Mouse (Mus musculus): Measurements from ENCODE around the gene Vwa3b.
"Not testable (repeated sequence)": the region's sequence is repeated elsewhere in the genome, so short reads cannot be mapped to it uniquely, and the experiment has no call there.

The Vwa3b gene

DNA sequence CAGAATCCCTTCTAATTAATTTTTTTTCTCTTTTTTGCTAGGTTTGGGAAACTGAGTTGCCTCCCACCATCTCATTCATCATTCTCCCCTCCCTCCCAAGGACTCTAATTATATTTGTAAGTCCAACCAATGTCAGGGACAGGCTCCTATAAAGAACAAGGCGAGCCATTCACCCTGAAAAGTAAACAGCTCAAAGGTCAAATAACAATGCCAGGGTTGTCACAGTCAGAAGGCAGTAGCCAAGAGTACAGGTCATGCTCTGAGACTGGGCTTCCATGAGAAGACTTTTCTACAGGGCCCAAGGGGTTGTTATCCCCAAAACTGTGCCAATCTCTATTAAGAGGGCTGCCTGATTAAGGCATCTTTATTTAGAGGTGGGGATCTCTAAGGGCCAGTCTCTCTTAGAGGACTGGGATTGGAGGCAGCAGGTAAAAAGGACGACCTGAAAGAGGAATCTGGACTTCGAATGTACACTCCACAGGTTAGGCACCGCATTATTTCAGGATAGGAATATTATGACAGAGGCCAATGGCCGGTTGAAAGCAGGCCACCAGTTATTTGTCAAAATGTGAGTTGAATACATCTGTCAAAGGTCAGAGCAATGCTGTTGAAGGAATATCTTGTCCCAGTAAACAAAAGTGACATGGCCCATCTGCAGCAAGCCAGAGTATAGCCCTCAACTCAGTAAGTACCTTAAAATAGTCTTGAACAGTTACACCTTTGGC is at the start of gene Vwa3b:
Vwa3b (plus strand) TSS at position 635 of the 725 bp plus-strand sequence.
- DNase-seq = no peak

DNA sequence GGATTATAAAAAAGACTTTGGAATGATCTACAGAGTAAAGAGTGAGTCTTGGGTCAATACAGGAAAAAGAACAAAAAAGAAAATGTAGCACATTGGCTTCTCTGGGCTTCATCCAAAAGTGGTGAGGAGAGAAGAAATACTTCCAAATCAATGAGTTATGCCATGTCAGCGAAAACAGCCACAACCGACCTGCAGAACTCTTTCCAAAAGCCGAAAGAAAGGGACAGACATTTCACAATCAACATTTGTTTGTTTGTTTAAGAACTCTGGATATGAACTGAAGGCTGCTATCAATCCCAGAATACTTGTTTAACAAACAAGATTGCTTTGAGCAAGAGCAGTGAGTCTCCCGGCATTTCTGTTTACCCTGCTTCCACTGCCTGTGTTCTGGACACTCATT is 49.6 kb upstream of the Vwa3b start:
- no peak for DNase-seq

DNA sequence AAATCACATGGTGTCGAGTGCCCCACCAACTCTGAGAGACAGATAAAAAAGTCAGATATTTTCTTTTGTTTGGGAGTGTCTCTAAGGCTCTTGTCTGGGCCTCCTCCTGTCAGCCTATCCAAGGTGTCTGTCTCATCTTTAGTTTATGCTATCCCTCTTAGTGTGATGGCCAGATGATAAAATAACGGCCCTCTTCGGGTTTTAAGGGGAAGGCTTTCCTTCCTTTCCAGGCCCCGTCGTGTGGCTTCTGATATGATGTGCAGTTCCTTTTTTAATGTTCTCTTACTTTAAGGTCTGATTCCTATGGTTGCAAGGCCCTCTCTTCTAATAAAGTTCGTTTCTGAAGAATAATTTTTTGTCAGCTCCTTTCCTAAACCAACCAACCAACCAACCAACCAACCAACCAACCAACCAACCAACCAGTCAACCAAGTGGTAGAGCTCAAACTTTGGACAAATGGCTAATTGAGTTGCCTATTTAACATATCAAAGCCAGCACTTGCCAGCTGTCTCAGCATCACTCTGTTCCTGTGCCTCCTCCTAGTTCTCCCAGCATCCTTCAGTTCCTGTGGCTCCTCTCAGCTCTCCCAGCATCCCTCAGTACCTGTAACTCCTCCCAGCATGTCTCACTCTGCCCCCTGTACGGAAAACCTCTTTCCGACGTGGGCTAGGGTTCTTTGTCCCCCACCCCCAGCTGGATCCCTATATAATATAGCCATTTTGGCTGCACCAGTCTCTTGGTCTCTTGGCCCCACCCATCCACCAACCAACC is 44.0 kb upstream of the Vwa3b start:
- no peak for DNase-seq

DNA sequence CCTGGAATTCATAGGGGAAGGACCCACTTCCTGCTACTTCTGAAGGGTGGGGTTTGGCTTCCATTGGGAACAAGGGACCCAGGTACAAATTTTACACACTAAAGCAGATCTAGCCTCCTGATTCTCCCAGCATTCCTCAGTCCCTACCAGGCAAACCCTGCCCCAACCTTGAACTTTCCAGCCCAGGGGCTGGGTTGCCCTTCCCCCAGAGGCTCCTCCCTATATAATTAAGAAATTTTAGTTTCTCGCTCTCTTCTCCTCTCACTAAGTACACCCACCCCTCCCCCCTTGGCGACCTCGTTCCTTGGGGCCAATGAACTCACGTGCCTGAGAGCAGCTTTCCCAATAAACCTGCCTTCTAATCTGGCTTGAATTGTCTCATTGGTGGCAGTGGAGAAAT is 42.6 kb upstream of the Vwa3b start:
- DNase-seq = no peak

DNA sequence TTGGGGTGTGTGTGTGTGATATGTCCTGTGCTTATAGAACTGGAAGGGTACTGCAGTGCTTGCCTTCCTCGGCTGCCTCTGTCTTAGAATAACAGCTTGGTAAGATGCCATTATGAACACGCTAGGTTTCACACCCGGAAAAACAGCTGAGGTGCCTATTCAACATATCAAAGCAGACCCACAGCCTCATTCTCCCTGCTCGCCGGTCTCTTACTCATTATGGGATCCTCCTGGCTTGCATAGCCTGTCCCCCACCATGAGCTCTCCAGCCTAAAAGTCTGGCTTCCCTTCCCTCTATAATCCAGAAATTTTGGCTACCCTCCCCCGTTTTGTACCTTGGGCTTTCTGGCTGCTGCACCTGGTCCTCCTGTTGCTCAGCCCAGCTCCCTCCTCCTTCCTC is 42.0 kb upstream of the Vwa3b start:
- DNase-seq = no peak

DNA sequence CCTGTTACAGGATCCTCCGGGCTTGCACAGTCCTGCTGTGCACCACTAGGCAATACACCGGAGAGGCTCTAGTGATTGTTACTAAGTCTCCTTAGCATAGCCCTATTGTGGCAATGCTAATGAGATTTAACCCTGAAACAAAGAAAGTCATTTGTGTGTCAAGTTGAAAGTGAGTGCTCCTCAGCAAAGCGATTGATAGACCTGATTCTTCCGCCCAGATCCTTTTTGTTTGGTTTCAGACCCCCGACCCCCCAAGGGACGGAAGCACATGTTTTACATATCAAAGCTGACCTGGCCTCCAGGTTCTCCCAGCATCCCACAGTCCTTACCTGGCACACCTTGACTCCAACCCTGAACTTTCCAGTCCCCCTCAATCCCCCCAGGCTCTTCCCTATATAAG is 40.5 kb upstream of the Vwa3b start:
- DNase-seq = no peak

DNA sequence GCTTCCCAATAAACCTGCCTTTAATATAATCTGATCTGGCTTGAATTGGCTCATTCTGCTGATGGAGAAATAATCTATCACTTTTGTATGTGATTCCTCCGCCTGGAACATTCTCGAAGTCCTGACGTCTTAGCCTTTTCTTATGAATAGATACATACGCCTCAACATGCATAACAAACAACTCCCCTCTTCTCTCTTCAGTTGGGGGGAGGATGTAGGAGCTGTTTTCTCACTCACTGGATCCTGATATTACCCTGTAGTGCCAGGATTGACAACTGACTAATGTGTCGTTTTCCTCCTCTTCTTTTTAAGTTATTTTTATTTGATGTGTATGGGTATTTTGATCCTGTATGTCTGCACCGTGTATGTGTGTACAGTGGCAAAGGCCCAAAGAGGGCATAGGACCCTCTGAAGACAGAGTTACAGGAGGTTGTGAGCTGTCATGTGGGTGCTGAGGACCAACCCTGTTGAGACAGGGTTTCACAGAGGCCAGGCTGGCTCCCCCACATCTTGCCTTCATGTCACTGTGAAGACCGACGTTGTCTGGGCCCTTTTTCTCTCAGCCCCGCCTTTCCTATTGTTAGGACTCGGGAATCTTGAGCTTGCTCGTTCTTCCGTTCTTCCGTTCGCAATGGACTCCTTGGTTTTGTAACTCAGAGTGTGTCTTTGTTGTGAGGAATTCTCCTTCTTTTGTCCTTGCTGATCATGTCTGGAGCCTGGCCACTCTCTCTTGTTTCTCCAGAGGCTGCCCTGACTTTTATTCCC is 39.8 kb upstream of the Vwa3b start:
- no peak for DNase-seq

DNA sequence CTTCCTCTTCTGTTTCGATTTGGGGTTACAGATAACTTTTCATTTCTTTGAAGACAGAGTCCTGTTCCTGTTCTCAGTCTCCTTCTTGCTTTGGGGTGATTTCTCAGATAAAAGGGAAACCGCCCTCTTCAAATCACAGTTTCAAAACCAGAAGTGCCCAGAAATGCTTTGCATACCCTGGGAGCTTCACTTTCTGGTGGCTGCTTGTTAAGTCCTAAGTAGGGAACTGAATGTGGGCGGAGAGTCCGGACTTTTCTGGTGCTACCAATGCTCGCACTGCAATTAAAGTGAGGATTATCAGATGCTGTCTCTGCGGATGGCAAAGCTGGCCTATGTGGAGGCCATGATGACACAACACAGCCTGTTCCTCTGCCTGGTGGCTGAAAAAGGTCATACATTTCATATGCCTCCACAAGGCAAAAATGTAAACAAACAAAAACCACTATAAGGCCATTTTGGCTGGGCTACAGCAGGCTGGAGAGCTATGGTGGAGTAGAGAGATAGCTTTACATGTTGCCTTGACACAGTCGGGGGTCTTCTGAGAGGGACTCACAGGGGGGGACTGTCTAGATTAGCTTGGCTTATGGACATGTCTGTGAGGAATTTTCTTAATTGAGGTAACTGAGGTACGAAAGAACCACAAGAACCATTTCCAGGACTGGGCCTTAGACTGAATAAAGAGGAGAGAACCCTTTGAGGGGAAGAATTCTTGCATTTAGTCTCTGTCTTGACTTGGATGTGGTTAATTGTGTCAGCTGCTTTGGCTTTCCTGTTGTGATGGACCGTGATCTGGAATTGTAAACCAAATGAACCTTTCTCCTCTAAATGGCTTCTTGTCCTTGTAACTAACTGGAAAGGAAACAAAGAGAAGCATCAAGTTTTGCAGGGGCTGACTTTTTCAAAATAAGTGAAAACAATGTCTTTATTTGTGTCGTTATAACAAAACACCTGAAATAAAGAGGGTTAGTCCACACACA is 38.9 kb upstream of the Vwa3b start:
- no peak for DNase-seq

DNA sequence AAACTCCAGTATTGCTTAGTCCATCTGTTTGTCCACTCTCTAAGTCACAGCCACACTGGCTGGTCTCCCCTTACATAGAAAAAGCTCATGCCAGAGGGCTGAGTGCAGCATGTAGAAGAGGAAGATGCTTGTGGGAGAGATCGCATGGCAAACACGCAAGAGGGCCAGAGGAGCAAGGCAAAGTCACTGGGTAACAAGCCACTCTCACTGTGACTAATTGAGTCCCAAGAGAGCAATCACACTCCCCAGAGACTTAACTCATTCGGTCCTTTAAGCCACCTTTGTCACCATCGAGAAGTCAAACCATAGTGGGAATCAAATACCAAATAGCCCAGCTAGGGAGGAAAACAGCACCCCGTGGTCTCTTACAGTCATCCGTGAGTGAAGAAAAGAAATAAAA is 38.2 kb upstream of the Vwa3b start:
- no peak for DNase-seq

DNA sequence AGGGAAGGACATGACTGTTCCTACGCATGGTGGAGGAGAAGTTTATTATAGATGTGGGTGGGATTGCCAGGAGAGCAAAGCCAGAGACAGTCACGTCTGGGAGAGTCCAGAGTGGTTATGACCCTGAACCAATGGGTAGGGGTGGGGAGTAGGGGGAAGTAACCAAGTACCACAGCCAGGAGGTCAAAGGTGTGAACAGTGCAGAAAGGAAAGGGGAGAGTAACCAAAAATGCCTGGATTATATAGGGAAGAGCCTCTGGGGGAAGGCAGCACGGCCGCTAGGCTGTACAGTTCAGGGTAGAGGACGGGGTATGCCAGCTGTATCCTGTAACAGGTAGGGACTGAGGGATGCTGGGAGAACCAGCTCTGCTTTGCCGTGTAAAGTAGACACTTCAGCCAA is 37.8 kb upstream of the Vwa3b start:
- no peak for DNase-seq

DNA sequence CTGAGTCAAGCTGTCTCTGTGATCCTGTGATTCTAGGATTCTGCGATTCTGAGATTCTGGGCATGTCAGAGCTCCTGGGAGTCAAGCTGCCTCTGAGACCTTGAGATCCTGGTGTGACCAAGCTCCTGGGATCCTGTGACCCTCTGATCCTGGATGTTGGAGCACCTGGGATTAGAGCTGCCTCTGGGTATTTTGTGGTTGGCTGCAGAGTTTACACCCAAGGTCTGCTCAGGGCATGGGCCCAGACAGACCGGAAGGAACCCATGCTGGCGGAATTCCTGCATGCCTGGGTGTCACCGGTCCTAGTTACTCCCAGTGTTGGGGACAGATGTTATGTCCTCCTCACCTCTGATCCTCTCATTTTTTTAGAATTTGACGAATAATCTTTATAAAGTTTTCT is 32.1 kb upstream of the Vwa3b start:
- no peak for DNase-seq

DNA sequence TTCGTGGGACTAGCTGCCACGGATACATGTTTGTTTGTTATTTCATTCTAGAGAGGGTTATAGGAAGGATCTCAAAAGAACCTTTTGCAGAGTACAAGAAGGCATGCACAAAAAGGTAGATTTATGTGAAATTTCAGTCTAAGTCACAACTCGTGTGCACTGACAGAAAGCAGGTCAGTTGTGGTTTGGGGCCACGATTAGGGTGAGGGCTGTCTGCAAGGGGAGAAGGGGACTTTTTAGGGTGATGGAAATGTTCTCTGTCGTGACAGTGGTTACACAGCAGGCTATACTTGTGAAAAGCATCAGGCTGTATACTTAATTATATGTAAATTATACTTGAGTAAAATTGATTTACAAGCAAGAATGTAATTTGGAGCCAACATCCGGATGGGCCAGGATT is 30.6 kb upstream of the Vwa3b start:
- no peak for DNase-seq

DNA sequence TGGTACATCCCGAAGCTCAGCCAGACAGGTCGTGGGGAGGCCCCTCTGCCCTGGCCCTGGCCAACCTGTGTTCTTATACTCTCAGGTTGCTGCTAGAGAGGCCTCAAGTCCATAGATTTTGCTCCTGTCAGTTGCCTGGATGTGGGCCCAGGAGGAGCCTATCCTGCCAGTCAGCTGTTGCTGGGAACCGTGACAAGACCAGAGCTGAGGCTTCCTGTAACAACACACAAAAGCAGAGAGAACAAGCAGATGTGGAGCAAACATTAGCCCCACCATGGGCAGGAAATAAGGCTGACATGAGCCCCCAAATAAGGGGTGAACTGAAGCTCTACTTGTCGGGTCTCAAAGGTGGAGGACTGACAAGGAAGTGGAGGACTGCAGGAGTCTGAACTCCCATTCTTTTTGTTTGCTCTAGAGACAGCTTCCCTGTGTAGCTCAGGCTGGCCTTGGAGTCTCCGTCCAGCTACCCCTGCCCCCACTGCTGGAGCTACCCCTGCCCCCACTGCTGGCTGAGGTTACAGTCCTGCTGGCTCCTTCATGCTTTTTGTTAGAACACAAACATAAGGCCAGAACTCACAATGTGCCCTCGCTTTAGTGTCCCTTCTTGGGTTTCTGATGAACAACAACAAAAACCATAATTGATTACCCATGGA is 29.7 kb upstream of the Vwa3b start:
- DNase-seq = peak; percentile 55 to 57

DNA sequence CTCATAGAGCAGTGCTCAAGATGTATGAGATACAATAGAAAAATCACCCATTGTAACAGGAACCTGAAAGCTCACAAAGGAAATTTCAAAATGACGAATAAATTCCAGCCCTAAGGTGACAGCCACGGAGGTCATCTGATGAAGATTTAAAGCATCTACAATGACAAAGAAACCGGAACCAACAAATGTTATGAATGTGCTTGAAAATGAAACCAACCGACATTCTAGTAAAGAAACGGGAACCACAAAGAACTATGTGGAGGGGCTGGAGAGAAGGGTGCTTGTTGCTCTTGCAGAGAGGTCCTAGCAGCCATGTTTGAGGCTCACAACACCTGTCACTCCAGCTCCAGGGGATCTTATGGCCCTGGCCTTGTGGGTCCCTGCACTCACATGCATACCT is 26.1 kb upstream of the Vwa3b start:
- no peak for DNase-seq

DNA sequence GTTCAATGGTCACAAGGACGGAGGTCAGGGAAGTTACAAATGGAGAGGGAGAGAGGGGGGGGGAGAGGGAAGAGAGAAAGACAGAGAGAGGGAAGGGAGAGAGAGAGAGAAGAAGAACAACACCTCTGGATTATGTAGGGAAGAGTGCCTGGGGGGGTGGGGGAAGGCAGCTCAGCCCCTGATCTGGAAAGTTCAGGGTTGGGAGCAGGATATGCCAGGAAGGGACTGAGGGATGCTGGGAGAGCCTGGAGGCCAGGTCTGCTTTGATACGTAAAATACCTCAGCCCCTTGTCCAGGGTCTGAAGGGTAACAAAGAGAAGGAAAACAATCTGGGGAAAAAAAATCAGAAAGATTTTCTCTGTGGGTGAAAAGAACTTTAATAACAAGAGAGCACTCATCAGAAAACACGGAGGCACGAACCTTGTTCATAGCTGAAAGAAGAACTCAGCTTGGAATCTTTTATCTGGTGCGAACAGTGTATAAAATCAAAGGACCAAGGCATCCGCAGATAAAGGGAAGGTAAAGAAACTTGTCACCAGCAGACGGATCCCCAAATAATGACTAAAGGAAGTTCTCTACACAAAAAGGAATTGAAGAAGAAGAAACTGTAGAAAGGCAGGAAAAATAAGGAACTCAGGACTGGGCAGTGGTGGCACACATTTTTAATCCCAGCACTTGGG is 24.6 kb upstream of the Vwa3b start:
- no peak for DNase-seq

DNA sequence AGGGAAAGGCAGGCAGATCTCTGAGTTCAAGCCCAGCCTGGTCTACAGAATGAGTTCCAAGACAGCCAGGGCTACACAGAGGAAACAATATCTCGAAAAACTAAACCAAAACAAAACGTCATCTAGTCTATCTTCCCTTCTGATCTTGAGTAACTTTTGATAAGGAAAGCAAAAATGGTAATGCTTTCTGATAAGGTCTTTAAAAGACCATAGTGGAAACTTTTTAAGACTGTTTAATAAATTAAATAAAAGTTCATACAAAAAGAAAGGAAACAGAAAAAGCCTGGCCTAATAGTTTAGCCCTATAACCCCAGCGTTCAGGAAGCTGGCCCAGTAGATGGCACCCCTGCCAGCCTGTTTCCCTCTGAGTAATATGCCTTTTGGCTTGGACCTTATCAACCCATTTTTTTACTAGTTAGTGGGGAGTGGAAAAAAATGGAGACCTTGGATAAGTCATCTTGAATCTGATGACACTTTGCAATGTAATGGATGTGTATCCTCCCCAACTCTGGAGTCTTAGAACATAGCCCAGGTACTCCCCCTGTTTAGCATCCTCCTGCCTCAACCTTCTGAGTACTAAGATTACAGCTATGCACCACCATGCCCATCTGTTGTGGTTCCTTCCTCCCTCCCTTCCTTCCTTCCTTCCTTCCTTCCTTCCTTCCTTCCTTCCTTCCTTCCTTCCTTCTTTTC is 23.9 kb upstream of the Vwa3b start:
- no peak for DNase-seq

DNA sequence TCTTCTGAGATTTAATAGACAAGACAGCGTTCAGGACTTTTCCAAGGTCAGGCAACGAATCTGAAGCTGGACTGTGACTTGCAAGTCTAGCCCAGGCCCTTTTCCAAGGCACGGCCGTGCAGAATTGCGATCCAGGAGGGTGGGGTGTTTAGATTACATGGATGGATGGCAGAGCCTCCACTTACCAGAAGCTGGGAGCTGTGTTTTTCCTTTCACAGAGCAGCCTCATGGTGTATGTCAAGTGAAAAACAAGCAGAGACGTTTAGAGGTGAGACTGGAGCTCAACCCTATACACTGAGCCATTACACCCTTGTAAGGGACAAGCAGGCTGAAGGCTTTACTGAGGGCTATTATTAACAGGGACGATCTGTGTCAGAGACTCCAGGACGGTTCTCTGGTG is 21.9 kb upstream of the Vwa3b start:
- no peak for DNase-seq

DNA sequence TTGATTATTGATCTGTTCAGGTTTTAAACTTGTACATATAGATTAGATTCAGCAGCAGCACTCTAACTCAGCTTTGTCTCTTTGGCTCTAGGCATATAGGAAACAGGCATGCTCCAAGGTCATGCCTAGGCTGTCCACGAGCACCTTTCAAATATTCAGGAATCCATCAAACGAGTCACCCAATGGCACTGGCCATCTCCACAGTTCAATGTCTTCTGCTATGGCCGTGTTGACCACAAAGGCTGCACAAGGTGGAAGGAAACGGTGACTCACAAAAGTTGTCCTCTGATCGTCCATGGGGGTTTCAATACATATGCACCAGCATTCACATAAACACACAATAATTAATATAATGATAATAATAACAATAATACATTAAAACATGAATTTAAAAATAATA is 21.4 kb upstream of the Vwa3b start:
- no peak for DNase-seq

DNA sequence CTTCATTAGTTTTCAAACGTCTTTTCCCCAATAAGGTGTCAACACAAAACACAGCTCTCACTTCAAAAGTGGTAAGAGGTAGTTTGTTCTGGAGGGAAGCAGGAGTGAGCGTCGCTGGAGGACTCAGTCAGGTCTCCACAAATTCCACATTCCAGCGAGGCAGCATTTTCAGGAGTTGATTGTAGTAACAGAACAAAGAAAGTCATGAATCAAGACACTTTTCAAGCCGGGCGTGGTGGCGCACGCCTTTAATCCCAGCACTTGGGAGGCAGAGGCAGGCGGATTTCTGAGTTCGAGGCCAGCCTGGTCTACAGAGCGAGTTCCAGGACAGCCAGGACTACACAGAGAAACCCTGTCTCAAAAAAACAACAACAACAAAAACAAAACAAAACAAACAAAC is 19.9 kb upstream of the Vwa3b start:
- DNase-seq = not testable (repeated sequence)

DNA sequence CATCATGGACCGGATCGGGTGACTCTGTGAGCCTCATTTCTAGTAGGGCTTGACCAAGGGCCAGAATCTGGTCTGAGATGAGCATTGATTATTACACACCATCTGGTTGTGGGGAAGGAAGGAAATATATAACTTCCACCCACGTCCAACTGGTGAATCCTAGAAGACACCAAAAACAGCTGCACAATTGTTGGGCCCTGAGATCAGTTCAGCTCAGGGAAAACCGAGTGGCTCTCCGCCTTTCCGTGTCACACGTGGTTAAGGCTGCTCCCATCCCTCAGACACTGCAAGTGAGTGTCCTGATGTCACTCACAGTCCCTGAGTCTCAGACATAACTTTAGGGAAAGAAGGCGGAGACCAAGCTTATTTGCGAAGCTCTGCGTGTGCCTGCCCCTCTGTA is 16.5 kb upstream of the Vwa3b start:
- no peak for DNase-seq
